Mouse (Mus musculus) ES-E14 (cell line): ENCODE results near the gene Gtpbp3. TPM values are rescaled to one million over a fixed set of nuclear protein-coding genes. Genes with fewer than 3 reads are reported as not detected.

Experiments
- DNase-seq: peaks from one replicate; pipeline ENCODE4 v3.0.0-alpha.2; 2013; ENCODE audit warnings: low read depth, low spot score
- H3K27ac ChIP-seq: 2 replicates; pipeline ENCODE4 v1.5.1; 2012; ENCODE audit warnings: low read depth, mild to moderate bottlenecking, low read length, moderate library complexity, mixed read lengths; ENCODE audit not compliant: poor library complexity, insufficient read depth, severe bottlenecking
- H3K36me3 ChIP-seq: 2 replicates; pipeline ENCODE4 v1.6.1; 2012; ENCODE audit warnings: mild to moderate bottlenecking, low read length, moderate library complexity, mixed read lengths; ENCODE audit not compliant: control insufficient read depth, poor library complexity, insufficient read depth, severe bottlenecking
- H3K4me1 ChIP-seq, 2 experiments: fragments of 150-350 bp in 1 of 2; sonication (generic) in 1 of 2; 2 replicates each; pipeline ENCODE4 v1.6.1; 2012; ENCODE audit warnings: low read length in 2 of 2, mild to moderate bottlenecking in 1 of 2, mixed read lengths in 1 of 2; ENCODE audit not compliant: control insufficient read depth in 2 of 2, insufficient read depth in 2 of 2, poor library complexity in 1 of 2
- H3K4me3 ChIP-seq, 2 experiments: fragments of 150-350 bp in 1 of 2; sonication (generic) in 1 of 2; 2 replicates each; pipeline ENCODE4 v1.5.1; 2012; ENCODE audit warnings: low read length in 2 of 2, low read depth in 1 of 2, mild to moderate bottlenecking in 1 of 2, mixed read lengths in 1 of 2; ENCODE audit not compliant: insufficient read depth in 1 of 2, poor library complexity in 1 of 2, severe bottlenecking in 1 of 2
- H3K9ac ChIP-seq: 2 replicates; pipeline ENCODE4 v1.6.1; 2012; ENCODE audit warnings: low read depth, mild to moderate bottlenecking, low read length, mixed read lengths; ENCODE audit not compliant: poor library complexity, insufficient read depth, severe bottlenecking
- H3K9me3 ChIP-seq: fragments of 150-350 bp; sonication (generic); 2 replicates; pipeline ENCODE4 v1.6.1; 2012; ENCODE audit warnings: low read depth, mild to moderate bottlenecking, low read length; ENCODE audit not compliant: control insufficient read depth, insufficient read depth
- CHD2 ChIP-seq: IDR thresholded peaks from 2 replicates; pipeline ENCODE4 v1.6.1; 2014; ENCODE audit warnings: mild to moderate bottlenecking, low read depth, low read length, inconsistent platforms
- HCFC1 ChIP-seq: IDR thresholded peaks from 2 replicates; pipeline ENCODE4 v1.6.1; 2012; ENCODE audit warnings: low read length, inconsistent platforms, borderline replicate concordance; ENCODE audit not compliant: insufficient read depth
- MAFK ChIP-seq: IDR thresholded peaks from 2 replicates; pipeline ENCODE4 v1.6.1; 2014; ENCODE audit warnings: mild to moderate bottlenecking, low read depth, low read length, inconsistent platforms; ENCODE audit not compliant: insufficient read depth
- ZC3H11A ChIP-seq: IDR thresholded peaks from 2 replicates; pipeline ENCODE4 v1.6.1; 2012; ENCODE audit warnings: low read depth, mild to moderate bottlenecking, inconsistent platforms, low read length, borderline replicate concordance
- ZNF384 ChIP-seq: IDR thresholded peaks from 2 replicates; pipeline ENCODE4 v1.6.1; 2012; ENCODE audit warnings: low read depth, low read length, inconsistent platforms
- in situ Hi-C, 2 experiments: fragments of 600-800 bp; cut with MboI; formaldehyde crosslinking; loops; one replicate each; pipeline ENCODE4 v1.15.1; 2025; ENCODE audit warnings: low sequenced_read_pairs in 2 of 2, inconsistent platforms in 1 of 2; ENCODE audit not compliant: unreplicated experiment in 2 of 2
- total RNA-seq: library from RNA; depleted of rRNA; stranded (reverse); fragments of 300-350 nt; gene quantifications from 2 replicates; pipeline ENCODE4 v1.2.3, GENCODE M21; 2012; rRNA removed

Gtpbp3 gene
- 60.4 and 63.8 TPM in 2 replicates for total RNA-seq

DNA sequence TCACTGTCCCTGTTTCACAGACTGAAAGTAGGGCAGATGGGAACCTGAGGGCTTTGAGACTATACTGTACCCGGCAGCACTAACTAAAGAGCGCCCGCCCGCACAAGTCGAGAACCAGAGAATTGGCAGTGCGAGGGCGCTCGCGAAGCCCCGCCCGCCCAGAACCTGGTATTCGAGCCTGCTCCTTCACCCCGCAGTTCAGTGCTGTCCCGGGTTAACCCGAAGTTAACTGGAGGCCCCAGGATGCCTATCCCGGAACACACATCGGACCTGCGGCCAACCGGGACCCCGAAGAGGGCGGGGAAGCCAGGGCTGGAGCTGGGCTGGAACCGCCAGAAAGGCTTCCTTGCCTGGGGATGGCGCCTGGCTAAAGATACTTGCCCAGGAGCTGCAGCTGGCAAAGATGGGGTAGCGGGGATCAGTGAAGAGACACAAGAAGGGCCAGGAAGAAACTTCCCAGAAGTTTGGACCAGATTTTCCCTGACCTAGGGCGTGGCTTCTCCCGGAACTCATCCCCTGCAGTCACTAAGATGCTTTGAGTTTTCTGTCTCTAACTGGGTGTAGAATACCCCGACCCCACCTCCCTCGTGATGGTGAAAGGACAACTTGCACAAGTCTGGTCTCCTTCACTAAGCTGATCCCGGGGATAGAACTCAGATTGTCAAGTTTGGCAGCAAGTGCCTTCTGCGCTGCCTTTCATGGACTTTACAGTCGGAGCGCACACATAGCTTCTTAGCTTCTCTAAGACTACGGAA lies at the start of gene Gtpbp3:
Gene Gtpbp3, plus strand, starts transcription at position 413 of the 755 bp plus-strand sequence.
- no peak for TF ChIP-seq HCFC1
- TF ChIP-seq CHD2 = no peak
- TF ChIP-seq MAFK = no peak
- TF ChIP-seq ZNF384 = no peak
- no peak for TF ChIP-seq ZC3H11A
- no peak for DNase-seq
- H3K9ac ChIP-seq = peak within 1 kb of the TSS; percentile 82
- H3K36me3 ChIP-seq = peaks cover 30% of the 10 kb centered on the region
- H3K4me3 ChIP-seq = peak within 1 kb of the TSS; percentile 81 to 93
- H3K27ac ChIP-seq = peak within 1 kb of the TSS; percentile 75; the same call in 1 of the 2 replicates
- peaks cover 0 to 14% of the 10 kb centered on the region in 2 experiments; a peak in 1 of 4 replicates for H3K4me1 ChIP-seq
- in situ Hi-C loops = no loop called here
- H3K9me3 ChIP-seq = no peaks in the 10 kb centered on the region

DNA sequence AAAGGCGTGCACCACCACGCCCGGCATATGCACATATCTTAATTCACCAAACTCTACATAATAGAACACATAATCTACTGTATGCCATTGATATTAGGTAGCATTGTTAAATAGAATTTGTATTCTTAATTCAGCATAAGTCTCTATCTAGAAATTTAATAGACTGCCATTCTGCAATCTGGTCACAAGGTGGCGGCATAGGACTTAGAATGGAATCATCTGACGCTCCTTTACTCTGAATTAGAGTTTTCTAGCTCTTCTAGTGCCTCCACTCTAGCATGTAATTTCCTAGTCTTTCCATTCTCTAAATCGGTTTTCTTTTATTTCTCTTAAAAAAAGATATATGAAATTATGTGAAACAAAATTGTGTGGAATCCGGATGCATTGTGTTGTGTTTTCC lies 46.5 kb upstream of the Gtpbp3 start:
- in situ Hi-C loops = loop anchor here in 1 of 2 experiments (5.0 kb wide), 1 partner anchor 71 kb away; the partner anchor contains the start of gene Plvap
- Histone ChIP-seq H3K4me1 (no peaks in the 10 kb centered on the region), H3K27ac (no peak overlapping the region), H3K9me3 (no peaks in the 10 kb centered on the region), H3K4me3 (no peak overlapping the region), H3K9ac (no peak overlapping the region), H3K36me3 (no peaks in the 10 kb centered on the region)
- TF ChIP-seq ZC3H11A = peak; percentile 93
- no peak for TF ChIP-seq MAFK
- DNase-seq = no peak

DNA sequence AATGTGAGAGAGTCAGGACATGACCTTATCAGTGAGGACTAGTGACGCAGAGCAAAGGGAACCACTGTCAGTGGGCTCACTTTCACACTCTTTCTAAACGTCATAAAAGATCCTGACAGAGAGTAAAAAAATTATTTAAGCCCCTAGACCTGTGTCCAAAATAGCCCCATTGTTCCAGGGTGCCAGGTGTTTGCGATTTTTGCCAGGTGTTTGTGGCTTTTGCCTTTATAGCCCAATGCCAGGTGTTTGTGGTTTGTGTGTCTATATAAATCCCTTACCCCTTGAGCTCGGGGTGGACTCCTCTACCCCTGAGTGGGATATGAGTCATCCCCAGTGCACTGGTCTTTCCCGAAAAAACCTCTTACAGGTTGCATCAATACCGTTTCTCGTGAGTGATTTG lies 42.8 kb upstream of the Gtpbp3 start:
- H3K4me1 ChIP-seq = no peaks in the 10 kb centered on the region
- no peak for DNase-seq
- no peak overlapping the region for H3K9ac ChIP-seq
- TF ChIP-seq MAFK (no peak), HCFC1 (no peak), ZC3H11A (no peak), ZNF384 (no peak), CHD2 (no peak)
- in situ Hi-C loops = no loop called here
- no peaks in the 10 kb centered on the region for H3K36me3 ChIP-seq
- H3K9me3 ChIP-seq = no peaks in the 10 kb centered on the region
- no peak overlapping the region for H3K4me3 ChIP-seq
- H3K27ac ChIP-seq = no peak overlapping the region

DNA sequence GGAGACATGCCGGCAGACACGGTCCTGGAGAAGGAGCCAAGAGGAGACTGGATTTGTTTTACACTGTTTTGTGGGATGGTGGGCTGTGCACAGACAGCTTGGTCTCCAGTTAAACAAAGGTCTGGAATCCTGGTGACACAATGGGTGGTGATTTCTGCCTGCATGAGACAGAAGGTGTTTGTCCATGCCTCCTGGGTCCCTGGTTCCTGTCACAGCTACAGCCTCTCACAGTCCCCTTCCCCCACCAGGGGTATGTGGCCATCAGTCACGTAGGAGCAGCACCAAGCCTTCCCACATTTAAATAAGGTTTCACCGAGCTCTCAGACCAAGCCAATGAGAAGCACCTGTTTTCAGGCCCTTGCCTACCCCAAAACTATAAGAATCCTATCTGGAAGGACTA lies 36.6 kb upstream of the Gtpbp3 start:
- Histone ChIP-seq H3K27ac (no peak overlapping the region), H3K9ac (no peak overlapping the region), H3K36me3 (no peaks in the 10 kb centered on the region), H3K9me3 (no peaks in the 10 kb centered on the region), H3K4me1 (no peaks in the 10 kb centered on the region), H3K4me3 (no peak overlapping the region)
- in situ Hi-C loops = no loop called here
- DNase-seq = no peak
- TF ChIP-seq ZC3H11A = no peak
- TF ChIP-seq HCFC1 = no peak
- TF ChIP-seq ZNF384 = no peak
- no peak for TF ChIP-seq MAFK
- no peak for TF ChIP-seq CHD2
